Mouse (Mus musculus): ENCODE measurements around the gene 2210016F16Rik.
A peak's percentile ranks its signal among the peaks of the same experiment; 100 is the strongest.
"Not testable (repeated sequence)": the region's sequence is repeated elsewhere in the genome, so short reads cannot be mapped to it uniquely, and the experiment has no call there.

The 2210016F16Rik gene

GRCm38 (mm10) chr13:58384779-58385546, at the start of gene 2210016F16Rik:
Gene 2210016F16Rik (minus strand): TSS chr13:58385225.
- DNase-seq (ENCODE audit: low spot score in 2 of 2), result peak; percentile 61 to 83

GRCm38 (mm10) chr13:58423061-58423660, 38.1 kb upstream of the 2210016F16Rik start:
- DNase-seq (ENCODE audit: low spot score in 2 of 2), result peak in 1 of 2 experiments; percentile 5

GRCm38 (mm10) chr13:58422242-58422641, 37.2 kb upstream of the 2210016F16Rik start:
- DNase-seq (ENCODE audit: low spot score in 2 of 2), result no peak

- peak in 1 of 2 experiments; percentile 6 for DNase-seq (ENCODE audit: low spot score in 2 of 2)
Observed at GRCm38 (mm10) chr13:58421026-58421425, 36.0 kb upstream of the 2210016F16Rik start.

GRCm38 (mm10) chr13:58419266-58419665, 34.2 kb upstream of the 2210016F16Rik start:
- DNase-seq (ENCODE audit: low spot score in 2 of 2), result peak in 1 of 2 experiments; percentile 25

GRCm38 (mm10) chr13:58418656-58419055, 33.6 kb upstream of the 2210016F16Rik start:
- DNase-seq (ENCODE audit: low spot score in 2 of 2), result peak in 1 of 2 experiments; percentile 51

GRCm38 (mm10) chr13:58415838-58416237, 30.8 kb upstream of the 2210016F16Rik start:
- peak in 1 of 2 experiments; percentile 34 for DNase-seq (ENCODE audit: low spot score in 2 of 2)

GRCm38 (mm10) chr13:58415374-58415773, 30.3 kb upstream of the 2210016F16Rik start:
- DNase-seq (ENCODE audit: low spot score in 2 of 2), result no peak

- no peak for DNase-seq (ENCODE audit: low spot score in 2 of 2)
Observed at GRCm38 (mm10) chr13:58411073-58411472, 26.0 kb upstream of the 2210016F16Rik start.

GRCm38 (mm10) chr13:58403243-58403642, 18.2 kb upstream of the 2210016F16Rik start, which contains the start of gene Hnrnpk:
Gene Hnrnpk (minus strand): TSS chr13:58403343.
- DNase-seq (ENCODE audit: low spot score in 2 of 2), result not testable (repeated sequence)

GRCm38 (mm10) chr13:58402744-58403110, 17.7 kb upstream of the 2210016F16Rik start:
- no peak for DNase-seq (ENCODE audit: low spot score in 2 of 2)

GRCm38 (mm10) chr13:58402003-58402743, 17.1 kb upstream of the 2210016F16Rik start, which contains the start of gene Rmi1:
Gene Rmi1 (plus strand): TSS chr13:58402248.
- DNase-seq (ENCODE audit: low spot score in 2 of 2), result peak; percentile 97 to 99

- DNase-seq (ENCODE audit: low spot score in 2 of 2), result peak; percentile 75 to 89
Observed at GRCm38 (mm10) chr13:58401135-58402002, 16.3 kb upstream of the 2210016F16Rik start.

GRCm38 (mm10) chr13:58400576-58400975, 15.6 kb upstream of the 2210016F16Rik start:
- no peak for DNase-seq (ENCODE audit: low spot score in 2 of 2)

- DNase-seq (ENCODE audit: low spot score in 2 of 2), result no peak
Observed at GRCm38 (mm10) chr13:58397651-58398050, 12.6 kb upstream of the 2210016F16Rik start.

GRCm38 (mm10) chr13:58394392-58394791, 9.4 kb upstream of the 2210016F16Rik start:
- not testable (repeated sequence) for DNase-seq (ENCODE audit: low spot score in 2 of 2)

- no peak for DNase-seq (ENCODE audit: low spot score in 2 of 2)
Observed at GRCm38 (mm10) chr13:58389324-58389951, 4.4 kb upstream of the 2210016F16Rik start.

- no peak for DNase-seq (ENCODE audit: low spot score in 2 of 2)
Observed at GRCm38 (mm10) chr13:58388379-58388778, 3.4 kb upstream of the 2210016F16Rik start.

- peak; percentile 72 to 82 for DNase-seq (ENCODE audit: low spot score in 2 of 2)
Observed at GRCm38 (mm10) chr13:58387948-58388347, 2.9 kb upstream of the 2210016F16Rik start.

- peak in 1 of 2 experiments; percentile 56 for DNase-seq (ENCODE audit: low spot score in 2 of 2)
Observed at GRCm38 (mm10) chr13:58385547-58385920, 509 bp upstream of the 2210016F16Rik start.

- no peak for DNase-seq (ENCODE audit: low spot score in 2 of 2)
Observed at GRCm38 (mm10) chr13:58384371-58384770, 654 bp downstream of the 2210016F16Rik start.

All from spleen, postnatal 4 days (tissue).